Mouse (Mus musculus) limb, embryonic 14.5 days (tissue): Measurements from ENCODE around the gene Igf2bp1. TPM values are rescaled to one million over a fixed set of nuclear protein-coding genes. Genes with fewer than 3 reads are reported as not detected.
A peak's percentile ranks its signal among the peaks of the same experiment; 100 is the strongest.

Experiments used
- ATAC-seq: fragments of 200-750 bp; cut with Nextera tagmentation; 2 replicates; pipeline ENCODE4 v1.8.0; 2017; ENCODE audit warnings: low read depth, moderate number of reproducible peaks, moderate TSS enrichment; ENCODE audit not compliant: low FRiP score
- DNase-seq: peaks from one replicate; pipeline ENCODE4 v3.0.0-alpha.2; 2015; ENCODE audit warnings: low spot score
- H3K27ac ChIP-seq: fragments of 300-500 bp; sonication (generic); replicated peaks from 2 replicates; pipeline ENCODE4 v1.5.1; 2014; ENCODE audit warnings: low read depth, mild to moderate bottlenecking, low read length, moderate library complexity, mixed read lengths
- H3K27me3 ChIP-seq: fragments of 300-500 bp; sonication (generic); 2 replicates; pipeline ENCODE4 v1.6.1; 2014; ENCODE audit warnings: low read length, mixed read lengths; ENCODE audit not compliant: control insufficient read depth, insufficient read depth
- H3K36me3 ChIP-seq: fragments of 300-500 bp; sonication (generic); 2 replicates; pipeline ENCODE4 v1.6.1; 2014; ENCODE audit warnings: mild to moderate bottlenecking, low read length, moderate library complexity, mixed read lengths; ENCODE audit not compliant: control insufficient read depth, insufficient read depth
- H3K4me1 ChIP-seq: fragments of 300-500 bp; sonication (generic); 2 replicates; pipeline ENCODE4 v1.6.1; 2014; ENCODE audit warnings: antibody characterized with exemption, low read length, mixed read lengths; ENCODE audit not compliant: control insufficient read depth, insufficient read depth
- H3K4me2 ChIP-seq: fragments of 300-500 bp; sonication (generic); replicated peaks from 2 replicates; pipeline ENCODE4 v1.6.1; 2014; ENCODE audit warnings: low read depth, mild to moderate bottlenecking, low read length, moderate library complexity; ENCODE audit not compliant: severe bottlenecking
- H3K4me3 ChIP-seq: fragments of 300-500 bp; sonication (generic); replicated peaks from 2 replicates; pipeline ENCODE4 v1.5.1; 2014; ENCODE audit warnings: low read length
- H3K9ac ChIP-seq: fragments of 300-500 bp; sonication (generic); 2 replicates; pipeline ENCODE4 v1.6.1; 2014; ENCODE audit warnings: mild to moderate bottlenecking, low read depth, low read length, moderate library complexity; ENCODE audit not compliant: severe bottlenecking
- H3K9me3 ChIP-seq: fragments of 300-500 bp; sonication (generic); 2 replicates; pipeline ENCODE4 v1.6.1; 2016; ENCODE audit warnings: low read length; ENCODE audit not compliant: control insufficient read depth
- POLR2A ChIP-seq: fragments of 200-500 bp; IDR thresholded peaks from 2 replicates; pipeline ENCODE4 v1.8.0; 2012; ENCODE audit warnings: inconsistent platforms, mild to moderate bottlenecking, moderate library complexity, borderline replicate concordance; ENCODE audit not compliant: insufficient read depth, insufficient read length; ENCODE audit errors: extremely low read depth
- WGBS: fragments of 180-500 bp; shearing (Covaris S2); extraction: QIAGEN DNeasy Blood & Tissue Kit; methylation state at CpG from one replicate; pipeline ENCODE4 v1.1.7; 2014; 5-methylcytosine and 5-hydroxymethylcytosine counted together
- polyA plus RNA-seq, 2 experiments: library from polyadenylated mRNA; depleted of rRNA in 1 of 2; stranded (reverse) in 1 of 2; unstranded in 1 of 2; fragments of >200 nt; fragmentation: Nextera tagmentation in 1 of 2; extraction: Ambion mirVana in 1 of 2; gene quantifications; 2 replicates each; pipeline versions ENCODE4 v1.2.1 to v1.2.3; 2012 to 2014

Igf2bp1 gene
- polyA plus RNA-seq (2012; rRNA removed) (22.4 and 22.8 TPM in 2 replicates), polyA plus RNA-seq (2014; fragmentation: Nextera tagmentation; extraction: Ambion mirVana) (26.7 and 35.7 TPM in 2 replicates)

GRCm38 (mm10) chr11:96005403-96006271 is at the start of gene Igf2bp1:
Igf2bp1 (minus strand) TSS chr11:96005940.
- under 1% methylated on average over 60 of the region's 74 CpGs for WGBS
- peak; percentile 53 for ATAC-seq
- TF ChIP-seq POLR2A: peak; percentile 49; the same call in 1 of the 2 replicates

GRCm38 (mm10) chr11:96050854-96051253 is 45.1 kb upstream of the Igf2bp1 start:
- Histone ChIP-seq H3K9ac (no peak overlapping the region), H3K27me3 (no peaks in the 10 kb centered on the region), H3K36me3 (peaks cover 74% of the 10 kb centered on the region), H3K4me3 (no peak overlapping the region), H3K4me2 (no peak overlapping the region), H3K27ac (no peak overlapping the region), H3K4me1 (no peaks in the 10 kb centered on the region), H3K9me3 (no peaks in the 10 kb centered on the region)
- DNase-seq (no peak), ATAC-seq (no peak)
- no peak for TF ChIP-seq POLR2A
- WGBS: 92% methylated on average over 3 of the region's 3 CpGs

More at GRCm38 (mm10) chr11:96005403-96006271, at the start of gene Igf2bp1:
- Histone ChIP-seq H3K27ac (peak within 1 kb of the TSS; percentile 96), H3K4me3 (peak within 1 kb of the TSS; percentile 89), H3K27me3 (no peaks in the 10 kb centered on the region), H3K9ac (peak within 1 kb of the TSS; percentile 95), H3K4me2 (peak within 1 kb of the TSS; percentile 86), H3K4me1 (peaks cover 24% of the 10 kb centered on the region), H3K36me3 (peaks cover 7% of the 10 kb centered on the region; the same call in 1 of the 2 replicates), H3K9me3 (no peaks in the 10 kb centered on the region)
- peak; percentile 80 for DNase-seq

GRCm38 (mm10) chr11:96049939-96050338 is 44.2 kb upstream of the Igf2bp1 start:
- TF ChIP-seq POLR2A: no peak
- H3K27me3 ChIP-seq: no peaks in the 10 kb centered on the region
- H3K4me2 ChIP-seq: no peak overlapping the region
- H3K4me3 ChIP-seq: no peak overlapping the region
- DNase-seq (no peak), ATAC-seq (no peak)
- 85% methylated on average over 4 of the region's 4 CpGs for WGBS
- no peak overlapping the region for H3K9ac ChIP-seq
- H3K9me3 ChIP-seq: no peaks in the 10 kb centered on the region
- no peak overlapping the region for H3K27ac ChIP-seq
- peaks cover 70% of the 10 kb centered on the region for H3K36me3 ChIP-seq
- no peaks in the 10 kb centered on the region for H3K4me1 ChIP-seq

- no peak for DNase-seq
- Histone ChIP-seq H3K4me2 (no peak overlapping the region), H3K36me3 (peaks cover 65% of the 10 kb centered on the region), H3K4me3 (no peak overlapping the region), H3K27me3 (no peaks in the 10 kb centered on the region), H3K27ac (no peak overlapping the region), H3K4me1 (no peaks in the 10 kb centered on the region), H3K9ac (no peak overlapping the region), H3K9me3 (no peaks in the 10 kb centered on the region)
- WGBS: 83% methylated on average over 4 of the region's 4 CpGs
- ATAC-seq: no peak
- no peak for TF ChIP-seq POLR2A
These were observed 42.0 kb upstream of the Igf2bp1 start for GRCm38 (mm10) chr11:96047469-96048373.

- no peak for DNase-seq
- H3K27me3 ChIP-seq: no peaks in the 10 kb centered on the region
- no peak overlapping the region for H3K27ac ChIP-seq
- H3K4me2 ChIP-seq: no peak overlapping the region
- no peaks in the 10 kb centered on the region for H3K4me1 ChIP-seq
- no peak overlapping the region for H3K4me3 ChIP-seq
- H3K9me3 ChIP-seq: no peaks in the 10 kb centered on the region
- TF ChIP-seq POLR2A: no peak
- H3K36me3 ChIP-seq: peaks cover 66% of the 10 kb centered on the region
- no peak for ATAC-seq
- 84% methylated on average over 2 of the region's 2 CpGs for WGBS
- no peak overlapping the region for H3K9ac ChIP-seq
These were observed 41.1 kb upstream of the Igf2bp1 start for GRCm38 (mm10) chr11:96046793-96047192.
